Mouse (Mus musculus) limb, embryonic 10.5 days (tissue): ENCODE measurements at regions not wholly inside any gene's neighbourhood (a gene's known extent, or its start where the extent isn't known, plus 50 kb on each side); places are given as distances from the start of the nearest gene placed in this dataset.
"Not testable (repeated sequence)": the region's sequence is repeated elsewhere in the genome, so short reads cannot be mapped to it uniquely, and the experiment has no call there.

Experiments used
- DNase-seq: peaks from one replicate; pipeline ENCODE4 v3.0.0-alpha.2; 2017; ENCODE audit warnings: low spot score
- H3K27ac ChIP-seq: fragments of 300-500 bp; sonication (generic); 2 replicates; pipeline ENCODE4 v1.5.1; 2016; ENCODE audit warnings: mild to moderate bottlenecking
- H3K27me3 ChIP-seq: fragments of 300-500 bp; sonication (generic); 2 replicates; pipeline ENCODE4 v1.6.1; 2016; ENCODE audit warnings: low read depth, mild to moderate bottlenecking; ENCODE audit not compliant: poor library complexity, severe bottlenecking
- H3K36me3 ChIP-seq: fragments of 300-500 bp; sonication (generic); 2 replicates; pipeline ENCODE4 v1.6.1; 2016; ENCODE audit warnings: mild to moderate bottlenecking, moderate library complexity
- H3K4me1 ChIP-seq: fragments of 300-500 bp; sonication (generic); 2 replicates; pipeline ENCODE4 v1.6.1; 2016
- H3K4me3 ChIP-seq: fragments of 300-500 bp; sonication (generic); 2 replicates; pipeline ENCODE4 v1.5.1; 2016; ENCODE audit warnings: mild to moderate bottlenecking, moderate library complexity
- H3K9me3 ChIP-seq: fragments of 300-500 bp; sonication (generic); replicated peaks from 2 replicates; pipeline ENCODE4 v1.6.1; 2016; ENCODE audit warnings: mild to moderate bottlenecking
- WGBS: fragments of 180-500 bp; shearing (Covaris S2); methylation state at CpG from one replicate; pipeline ENCODE4 v1.1.7; 2016; 5-methylcytosine and 5-hydroxymethylcytosine counted together

DNA sequence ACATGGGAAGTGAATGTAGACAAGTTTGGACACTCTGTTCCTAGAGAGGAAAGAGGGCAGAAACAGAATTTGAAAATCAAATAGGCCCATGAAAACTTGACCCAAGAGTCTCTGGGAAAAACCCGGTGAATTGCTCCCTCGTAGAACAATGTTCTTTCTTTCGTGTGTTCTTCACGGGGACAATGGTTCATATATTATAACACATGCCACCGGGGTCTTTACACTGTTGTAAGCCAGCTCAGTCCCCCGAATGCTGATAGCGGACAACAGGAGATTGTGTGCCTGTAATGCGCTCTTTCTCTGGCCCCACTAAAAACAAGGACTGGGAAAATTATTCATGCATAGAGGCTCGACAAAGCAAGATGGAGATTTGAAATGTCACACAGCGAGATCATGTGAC lies 225.4 kb upstream of the Irx4 start:
- Histone ChIP-seq H3K9me3 (no peaks in the 10 kb centered on the region), H3K4me3 (no peak overlapping the region), H3K27me3 (peaks cover 59% of the 10 kb centered on the region), H3K27ac (no peak overlapping the region), H3K36me3 (no peaks in the 10 kb centered on the region), H3K4me1 (no peaks in the 10 kb centered on the region)
- DNase-seq = no peak
- 85% methylated on average over 10 of the region's 10 CpGs for WGBS

DNA sequence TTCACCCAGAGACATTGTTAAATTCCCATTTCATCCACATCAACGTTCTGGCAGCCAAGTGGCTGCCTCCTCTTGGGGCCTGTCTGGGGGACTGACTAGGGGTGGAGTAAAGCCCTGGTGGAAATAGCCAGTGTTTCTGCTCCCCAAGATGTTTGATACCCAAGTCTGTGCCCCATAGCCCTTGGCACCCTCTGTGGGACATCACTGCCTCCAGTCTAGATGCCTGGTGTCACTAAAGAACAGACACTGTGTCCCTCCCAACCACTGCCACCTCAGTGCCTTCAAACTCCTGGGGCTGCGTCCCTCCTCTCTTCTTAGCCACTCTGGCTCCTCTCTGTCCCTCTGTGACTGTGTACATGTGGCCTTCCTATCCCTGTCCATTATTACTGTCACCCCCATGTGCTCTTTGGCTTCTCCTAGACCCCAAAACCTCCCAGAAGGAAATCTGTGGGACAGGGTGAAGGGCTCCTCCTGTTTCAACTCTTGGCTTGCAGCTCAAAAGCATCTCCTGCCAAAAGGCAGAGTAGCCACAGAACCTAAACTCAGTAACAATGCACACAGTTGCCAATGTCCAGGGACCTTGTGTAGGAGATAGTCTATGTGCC lies 224.8 kb upstream of the Irx4 start:
- Histone ChIP-seq H3K9me3 (no peaks in the 10 kb centered on the region), H3K27ac (no peak overlapping the region), H3K4me1 (no peaks in the 10 kb centered on the region), H3K4me3 (no peak overlapping the region), H3K36me3 (no peaks in the 10 kb centered on the region), H3K27me3 (peaks cover 59% of the 10 kb centered on the region)
- 73% methylated on average over 2 of the region's 2 CpGs for WGBS
- no peak for DNase-seq

DNA sequence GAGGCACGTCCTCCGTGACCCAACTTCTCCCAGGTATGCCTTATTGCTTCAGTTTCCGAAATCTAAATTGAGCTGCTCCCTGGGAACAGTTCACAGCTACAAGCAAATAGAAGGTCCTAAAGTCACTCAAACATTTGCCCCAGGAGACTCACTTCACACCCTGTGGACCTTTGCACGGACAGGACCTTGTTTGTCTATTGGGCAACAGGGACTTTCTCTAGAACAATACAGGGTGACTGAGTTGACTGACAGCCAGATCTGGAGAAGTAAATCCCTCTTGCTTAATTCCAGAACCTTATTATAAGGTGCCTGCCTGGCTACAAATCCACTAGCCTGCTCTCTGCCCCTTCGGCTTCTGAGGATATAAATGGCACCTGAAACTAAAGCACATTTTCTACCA lies 220.5 kb upstream of the Irx4 start:
- Histone ChIP-seq H3K9me3 (no peaks in the 10 kb centered on the region), H3K27ac (no peak overlapping the region), H3K36me3 (no peaks in the 10 kb centered on the region), H3K27me3 (peaks cover 57% of the 10 kb centered on the region), H3K4me3 (no peak overlapping the region), H3K4me1 (peaks cover 15% of the 10 kb centered on the region)
- WGBS = 89% methylated on average over 5 of the region's 5 CpGs
- no peak for DNase-seq

DNA sequence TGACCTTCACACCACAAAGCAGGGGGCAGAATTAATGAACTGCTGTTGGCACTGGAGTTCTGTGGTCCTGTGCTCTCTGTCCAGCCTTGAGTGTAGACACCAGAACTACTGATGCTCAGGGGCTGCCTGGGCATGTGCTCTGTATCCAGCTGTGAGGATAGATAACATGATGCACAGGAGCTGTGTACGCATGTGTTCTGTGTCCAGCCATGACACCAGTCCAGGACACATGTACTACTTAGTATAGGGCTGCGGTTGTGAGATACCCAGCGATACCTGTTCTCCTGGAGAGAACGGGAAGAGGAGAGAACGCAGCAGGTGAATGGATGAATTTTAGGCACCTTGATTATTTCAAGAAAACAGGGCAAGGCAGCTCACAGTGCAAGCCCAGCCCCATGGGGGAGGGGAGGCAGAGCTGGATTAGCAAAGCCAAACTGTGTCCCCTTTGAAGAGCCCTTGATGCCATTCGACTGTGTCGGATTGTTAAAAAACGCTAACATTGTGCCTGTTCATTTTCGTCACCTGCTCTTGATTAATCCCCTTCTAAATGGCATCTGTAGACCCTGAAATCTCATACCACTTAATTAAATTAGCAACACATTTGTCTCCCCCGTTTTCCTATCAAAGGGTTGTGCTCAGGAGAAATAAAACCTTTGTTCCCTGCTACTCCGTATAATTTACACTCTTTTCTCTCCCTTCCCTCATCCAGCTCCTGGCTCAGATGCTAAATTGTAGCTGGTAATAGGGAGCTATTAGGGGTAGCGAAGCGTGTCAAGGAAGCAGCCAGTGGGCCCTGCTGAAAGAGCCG lies 218.8 kb upstream of the Irx4 start:
- Histone ChIP-seq H3K36me3 (no peaks in the 10 kb centered on the region), H3K9me3 (no peaks in the 10 kb centered on the region), H3K27me3 (peaks cover 41% of the 10 kb centered on the region), H3K4me3 (no peak overlapping the region), H3K27ac (no peak overlapping the region), H3K4me1 (peaks cover 15% of the 10 kb centered on the region)
- DNase-seq = no peak
- 40% methylated on average over 14 of the region's 14 CpGs for WGBS

DNA sequence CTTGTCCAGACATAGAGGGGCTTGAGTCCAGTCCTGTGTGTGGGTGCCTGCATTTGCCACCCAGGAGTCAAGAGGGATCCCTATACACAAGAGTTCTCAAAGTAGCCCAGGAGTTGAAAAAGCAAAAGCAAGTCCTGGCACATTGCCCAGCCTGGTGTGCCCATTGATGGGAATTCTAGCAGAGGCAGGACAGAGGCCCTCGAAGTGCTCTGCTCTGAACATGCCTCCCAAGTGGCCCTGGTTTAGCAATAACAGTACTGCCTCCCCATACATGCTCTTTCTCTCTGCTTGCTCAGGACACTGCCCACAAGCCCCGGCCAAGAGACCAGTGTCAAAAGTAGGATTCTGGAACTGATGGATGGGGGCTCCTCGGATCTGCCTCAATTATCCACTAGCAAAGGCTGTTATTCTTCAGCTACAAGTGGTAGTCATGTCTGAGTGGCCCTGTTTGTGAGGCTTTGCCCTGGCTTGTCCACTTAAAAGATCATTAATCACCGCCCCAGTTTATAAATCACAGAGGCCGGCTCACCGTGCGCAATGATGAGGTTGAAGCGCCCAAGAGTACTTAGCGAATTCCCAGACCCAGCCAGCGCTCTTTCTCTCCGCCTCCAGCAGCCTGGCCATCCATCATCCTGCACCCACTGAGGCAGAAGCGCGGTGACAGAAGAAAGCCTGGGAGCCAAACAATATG lies 190.3 kb upstream of the Irx4 start:
- Histone ChIP-seq H3K27ac (no peak overlapping the region), H3K9me3 (no peaks in the 10 kb centered on the region), H3K4me1 (peaks cover 28% of the 10 kb centered on the region), H3K27me3 (peaks cover 64% of the 10 kb centered on the region), H3K36me3 (no peaks in the 10 kb centered on the region), H3K4me3 (no peak overlapping the region)
- peak; percentile 53 for DNase-seq
- 20% methylated on average over 13 of the region's 13 CpGs for WGBS

DNA sequence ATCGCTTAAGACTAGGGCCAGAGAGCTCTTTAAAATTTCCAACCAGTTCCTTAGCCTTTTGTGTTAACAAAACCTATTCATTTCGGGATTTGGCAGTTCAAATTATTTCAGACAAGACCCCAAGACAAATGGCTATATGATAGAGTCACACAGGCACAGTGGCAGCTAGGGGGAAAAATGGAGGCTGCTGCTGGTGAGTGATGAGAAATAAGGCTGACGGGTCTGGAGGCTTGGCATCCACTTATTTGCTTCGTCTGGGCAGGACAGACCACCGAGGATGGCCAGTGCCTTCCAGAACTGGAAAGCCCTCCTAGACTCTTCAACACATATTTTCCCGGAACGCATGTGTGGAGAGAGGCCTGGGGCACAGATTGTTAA lies 189.8 kb upstream of the Irx4 start:
- Histone ChIP-seq H3K4me3 (no peak overlapping the region), H3K27me3 (peaks cover 64% of the 10 kb centered on the region), H3K9me3 (no peaks in the 10 kb centered on the region), H3K4me1 (peaks cover 28% of the 10 kb centered on the region), H3K36me3 (no peaks in the 10 kb centered on the region), H3K27ac (no peak overlapping the region)
- no peak for DNase-seq
- 43% methylated on average over 7 of the region's 7 CpGs for WGBS

DNA sequence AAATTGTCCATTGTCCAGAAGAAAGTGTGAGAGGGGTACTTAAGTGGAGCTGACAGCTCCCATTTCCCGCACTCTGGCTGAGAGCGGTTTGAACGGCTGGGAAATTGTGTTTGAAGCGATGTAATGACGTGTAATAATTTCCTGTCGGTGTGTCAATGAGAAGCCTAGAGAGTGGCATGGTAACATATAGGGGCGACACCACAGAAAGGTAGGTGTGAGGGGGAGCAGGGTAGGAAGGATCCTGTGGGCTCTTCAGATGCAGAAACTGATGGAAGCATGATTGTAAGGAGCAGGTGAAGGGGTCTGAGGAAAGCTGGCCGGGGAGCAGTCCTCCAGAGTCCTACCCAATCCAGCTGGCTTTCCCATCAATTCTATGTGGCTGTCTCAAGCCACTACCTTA lies 189.2 kb upstream of the Irx4 start:
- WGBS = 50% methylated on average over 8 of the region's 8 CpGs
- Histone ChIP-seq H3K4me3 (no peak overlapping the region), H3K36me3 (no peaks in the 10 kb centered on the region), H3K27me3 (peaks cover 64% of the 10 kb centered on the region), H3K27ac (no peak overlapping the region), H3K9me3 (no peaks in the 10 kb centered on the region), H3K4me1 (peaks cover 28% of the 10 kb centered on the region)
- DNase-seq = no peak

DNA sequence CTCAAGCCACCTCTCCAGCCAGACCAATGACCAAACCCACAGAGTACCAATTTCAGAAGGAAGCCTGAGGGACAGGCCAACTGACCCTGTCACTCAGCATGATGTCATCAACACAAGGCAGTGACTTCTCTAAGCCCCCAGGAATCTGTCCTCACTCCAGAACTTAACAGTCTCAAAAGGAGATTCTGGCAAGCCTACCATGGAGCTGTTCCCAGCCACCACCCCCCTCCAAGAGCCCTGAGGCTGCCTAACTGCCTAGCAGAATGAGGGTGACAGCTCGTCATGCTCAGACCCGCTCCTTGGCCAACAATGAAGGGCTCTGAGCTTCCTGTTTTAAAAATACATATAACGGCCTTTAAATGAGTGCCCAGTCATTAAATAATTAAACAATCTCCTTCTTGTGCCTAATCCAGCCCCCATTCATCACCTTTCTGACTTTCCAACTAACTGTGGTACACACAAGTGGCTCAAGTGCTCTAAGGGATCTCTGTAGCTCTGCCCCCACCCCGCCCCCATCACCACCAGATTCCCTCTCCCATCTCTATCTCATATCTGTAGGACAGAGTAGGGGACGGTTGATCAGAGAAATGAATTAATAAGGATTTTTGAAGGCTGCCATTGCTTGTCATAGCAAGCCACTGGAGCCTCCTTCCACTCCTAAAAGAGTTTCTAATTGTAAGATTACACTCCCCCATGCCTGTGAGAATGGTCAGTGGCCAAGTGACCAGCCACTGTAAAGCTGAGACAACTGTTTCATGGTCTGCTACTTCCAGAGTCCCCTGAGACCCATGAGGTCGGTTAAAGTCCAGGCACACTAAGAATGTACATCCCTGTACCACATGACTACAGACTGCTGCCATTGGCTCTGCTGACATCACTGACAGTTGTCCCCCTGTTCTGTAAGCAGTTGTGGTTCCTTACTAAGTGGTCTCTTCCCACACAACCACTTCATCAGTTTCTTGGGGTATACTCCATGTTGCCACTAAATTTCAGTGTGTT lies 188.1 kb upstream of the Irx4 start:
- no peaks in the 10 kb centered on the region for H3K36me3 ChIP-seq
- peak; percentile 6 for DNase-seq
- WGBS = 63% methylated on average over 6 of the region's 6 CpGs

DNA sequence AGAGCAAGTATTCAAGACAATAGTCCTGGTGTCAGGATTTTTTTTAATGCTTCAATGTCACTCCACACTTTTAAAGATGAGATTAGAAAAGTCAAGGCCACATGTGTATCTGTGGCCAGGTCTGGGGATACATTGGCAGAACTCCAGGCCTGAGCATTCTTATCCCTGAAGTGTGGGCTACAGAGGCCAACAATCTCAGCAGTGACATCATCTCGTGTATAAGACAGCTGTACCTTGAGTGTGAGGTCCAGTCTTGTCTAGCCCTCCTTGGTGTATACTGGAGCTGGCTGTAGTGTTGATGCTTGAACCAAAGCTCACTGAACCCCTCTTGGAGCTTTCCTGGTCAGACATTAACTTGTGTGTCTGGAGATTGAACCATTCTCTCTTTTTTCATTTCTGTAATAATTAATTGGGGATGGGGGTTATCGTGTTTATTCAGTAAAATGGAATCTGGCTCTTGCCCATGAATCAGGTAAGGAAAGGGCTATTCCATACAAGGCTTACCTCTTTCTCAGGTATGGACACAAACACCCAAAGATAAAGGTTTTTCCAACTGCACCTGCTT lies 182.3 kb upstream of the Irx4 start:
- H3K9me3 ChIP-seq = no peaks in the 10 kb centered on the region
- H3K27me3 ChIP-seq = peaks cover 16% of the 10 kb centered on the region; the same call in 1 of the 2 replicates
- H3K4me1 ChIP-seq = no peaks in the 10 kb centered on the region
- no peak overlapping the region for H3K4me3 ChIP-seq
- H3K27ac ChIP-seq = no peak overlapping the region
- no peaks in the 10 kb centered on the region for H3K36me3 ChIP-seq
- WGBS = 83% methylated on average over 2 of the region's 2 CpGs
- DNase-seq = no peak

More for the DNA sequence above, 188.1 kb upstream of the Irx4 start:
- peaks cover 58% of the 10 kb centered on the region for H3K27me3 ChIP-seq
- peaks cover 28% of the 10 kb centered on the region for H3K4me1 ChIP-seq
- H3K27ac ChIP-seq = no peak overlapping the region
- no peak overlapping the region for H3K4me3 ChIP-seq
- H3K9me3 ChIP-seq = no peaks in the 10 kb centered on the region

DNA sequence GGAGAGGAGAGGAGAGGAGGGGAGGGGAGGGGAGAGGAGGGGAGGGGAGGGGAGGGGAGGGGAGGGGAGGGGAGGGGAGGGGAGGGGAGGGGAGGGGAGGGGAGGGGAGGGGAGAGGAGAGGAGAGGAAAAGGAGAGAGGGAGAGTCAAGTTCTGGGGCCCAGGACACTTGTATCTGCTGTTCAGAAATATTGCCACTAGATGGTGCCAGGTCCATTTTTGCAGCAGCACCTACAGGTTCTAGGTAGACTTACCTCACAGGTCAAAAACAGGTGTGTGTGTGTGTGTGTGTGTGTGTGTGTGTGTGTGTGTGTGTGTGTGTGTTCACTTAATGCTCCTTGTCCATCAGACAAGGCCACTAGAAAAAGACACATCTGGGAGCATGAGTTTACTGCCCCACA lies 172.5 kb upstream of the Irx4 start:
- not testable (repeated sequence) for H3K9me3 ChIP-seq, H3K27me3 ChIP-seq, DNase-seq

DNA sequence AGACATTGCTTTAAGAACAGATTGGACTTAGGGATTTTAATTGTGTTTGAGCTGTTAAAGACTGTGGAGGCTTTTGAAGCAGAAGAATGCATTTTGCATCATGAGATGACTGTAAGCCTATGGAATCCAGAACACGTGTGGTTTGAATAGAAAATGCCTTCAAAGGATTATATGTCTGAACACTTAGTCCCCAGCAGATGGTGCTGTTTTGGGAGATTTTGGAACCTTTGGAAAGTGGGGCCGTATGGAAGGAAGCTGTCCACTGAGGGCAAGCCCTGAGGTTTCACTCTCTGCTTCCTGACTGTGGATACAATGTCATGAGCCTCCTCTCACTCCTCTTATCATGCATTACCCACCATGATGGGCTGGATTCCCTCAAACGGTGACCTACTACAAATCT lies 168.4 kb upstream of the Irx4 start:
- no peak overlapping the region for H3K4me3 ChIP-seq
- no peak for DNase-seq
- 55% methylated on average over 3 of the region's 3 CpGs for WGBS
- no peaks in the 10 kb centered on the region for H3K27me3 ChIP-seq
- H3K36me3 ChIP-seq = no peaks in the 10 kb centered on the region
- no peak overlapping the region for H3K27ac ChIP-seq
- no peaks in the 10 kb centered on the region for H3K4me1 ChIP-seq
- no peaks in the 10 kb centered on the region for H3K9me3 ChIP-seq

More for the DNA sequence above, 172.5 kb upstream of the Irx4 start:
- H3K4me1 ChIP-seq, H3K36me3 ChIP-seq, H3K4me3 ChIP-seq, H3K27ac ChIP-seq: not testable (repeated sequence)

DNA sequence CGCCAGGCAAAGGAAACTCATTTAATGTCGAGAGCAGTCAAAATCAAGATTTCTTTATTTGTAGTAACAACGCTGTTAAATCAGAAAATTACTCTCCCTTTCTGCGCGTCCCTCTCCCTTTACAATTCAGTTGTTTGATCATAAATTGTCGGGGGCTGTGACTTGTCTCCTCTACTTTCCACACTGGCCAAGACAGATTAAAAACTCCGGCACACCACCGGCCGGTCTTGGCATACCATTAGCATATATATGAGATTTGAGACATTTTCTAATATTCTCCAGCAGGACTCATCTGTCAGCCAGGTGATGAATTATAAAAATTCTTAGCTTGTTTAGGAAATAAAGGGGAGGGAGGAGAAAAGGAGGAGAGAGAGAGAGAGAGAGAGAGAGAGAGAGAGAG lies 162.8 kb upstream of the Irx4 start:
- Histone ChIP-seq H3K4me3 (no peak overlapping the region), H3K27ac (no peak overlapping the region), H3K27me3 (no peaks in the 10 kb centered on the region), H3K4me1 (no peaks in the 10 kb centered on the region), H3K36me3 (no peaks in the 10 kb centered on the region), H3K9me3 (no peaks in the 10 kb centered on the region)
- no peak for DNase-seq
- WGBS = 89% methylated on average over 9 of the region's 9 CpGs
